Mouse (Mus musculus): ENCODE results near the gene Eme1. TPM values are rescaled to one million over a fixed set of nuclear protein-coding genes. Genes with fewer than 3 reads are reported as not detected.
A peak's percentile ranks its signal among the peaks of the same experiment; 100 is the strongest.
"Not testable (repeated sequence)": the region's sequence is repeated elsewhere in the genome, so short reads cannot be mapped to it uniquely, and the experiment has no call there.

Eme1 gene
- total RNA-seq, 4 experiments from 2014 or later = 0.35 to 0.52 TPM; not detected in 2

GRCm38 (mm10) chr11:94651241-94651640 is 2.5 kb downstream of the Eme1 start:
- DNase-seq (ENCODE audit: low spot score in 2 of 2) = not testable (repeated sequence)

DNA sequence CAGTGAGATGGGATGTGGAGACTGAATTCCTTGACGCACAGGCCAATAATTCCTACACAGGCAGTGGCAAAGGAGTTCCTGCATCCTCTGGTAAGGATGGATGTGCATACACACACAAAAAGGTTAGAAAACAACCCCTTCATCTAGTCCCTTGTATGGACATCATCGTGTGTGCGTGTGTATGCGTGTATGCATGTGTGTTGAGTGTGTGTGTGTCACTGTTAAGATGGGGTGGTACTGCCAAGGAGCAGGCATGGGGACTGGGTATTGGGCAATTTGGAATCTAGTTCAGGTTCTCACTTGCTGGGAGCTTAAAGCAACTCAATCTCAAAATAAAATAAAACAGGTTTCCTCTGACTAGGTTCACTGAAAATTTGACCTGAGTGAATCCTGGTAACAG is 7.3 kb downstream of the Eme1 start:
- DNase-seq (ENCODE audit: low spot score in 2 of 2) = no peak

DNA sequence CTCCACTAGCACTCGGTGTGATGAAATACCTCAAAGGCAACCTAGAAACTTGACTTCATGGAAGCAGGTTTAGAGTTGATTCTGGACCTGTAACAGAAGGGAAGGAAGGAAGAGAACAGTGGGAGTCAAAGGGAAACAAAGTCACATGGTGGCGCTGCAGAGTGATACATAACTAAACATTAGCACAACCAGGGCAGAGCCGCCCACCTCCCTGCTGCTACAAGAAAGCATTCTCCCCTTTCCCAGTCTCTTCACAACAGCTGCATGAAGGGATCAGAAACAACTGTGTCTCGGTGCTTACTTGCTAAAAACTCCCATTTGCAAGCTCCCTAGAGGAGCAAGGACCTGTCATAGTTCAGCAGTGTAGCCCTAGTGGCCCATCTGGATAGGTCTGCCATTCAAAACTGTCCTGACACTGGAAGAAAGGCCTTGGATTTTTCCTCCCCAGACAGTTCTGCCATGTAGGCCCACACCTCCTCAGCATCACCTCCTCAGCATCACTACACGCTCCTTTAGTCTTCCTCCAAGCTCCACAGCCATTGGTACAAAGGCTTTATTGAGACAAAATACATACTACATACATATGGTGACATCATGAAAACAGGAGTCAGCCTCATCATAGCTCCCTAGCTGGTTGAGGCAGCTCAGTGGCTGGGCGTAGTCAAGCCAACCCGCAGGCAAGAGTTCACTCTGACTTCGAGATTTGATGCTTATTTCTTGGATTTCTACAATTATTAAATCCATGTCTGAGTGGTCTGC is 9.1 kb downstream of the Eme1 start:
- DNase-seq (ENCODE audit: low spot score in 2 of 2) = peak; percentile 38 to 40

DNA sequence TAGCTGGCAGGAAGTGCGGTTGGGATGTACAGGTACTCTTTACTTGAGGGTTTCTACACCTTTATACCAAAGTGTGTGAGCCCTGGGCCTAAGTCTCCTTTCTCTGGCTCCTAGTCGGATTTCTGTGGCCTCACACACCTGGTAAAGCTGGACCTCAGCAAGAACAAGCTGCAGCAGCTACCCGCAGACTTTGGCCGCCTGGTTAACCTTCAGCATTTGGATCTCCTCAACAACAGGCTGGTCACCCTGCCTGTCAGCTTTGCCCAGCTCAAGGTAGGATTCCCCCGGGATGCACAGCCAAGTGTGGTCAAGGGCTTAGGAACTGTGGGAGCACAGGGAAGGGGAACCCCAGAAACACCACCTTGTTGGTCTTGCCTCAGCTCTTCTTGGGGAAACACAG is 19.3 kb downstream of the Eme1 start:
- DNase-seq (ENCODE audit: low spot score in 2 of 2) = no peak

DNA sequence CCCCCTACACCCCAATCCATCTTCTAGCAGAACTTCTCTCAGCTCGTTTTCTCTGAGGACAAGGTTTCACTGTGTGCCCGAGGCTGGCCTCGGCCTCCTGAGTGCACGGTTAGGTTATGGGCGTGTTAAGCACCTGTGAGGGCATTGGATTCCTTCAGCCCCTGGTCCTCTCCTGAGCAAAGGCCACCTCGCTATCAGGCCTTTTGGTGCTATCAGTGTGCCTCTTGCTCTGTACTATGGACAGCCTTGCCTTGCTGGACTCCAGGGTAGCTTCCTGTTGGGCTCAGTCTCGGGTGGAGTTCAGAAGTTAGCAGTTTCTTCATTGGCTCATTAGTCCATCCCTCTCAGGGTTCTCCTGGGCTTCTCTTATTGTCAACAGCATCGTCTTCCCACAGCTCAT is 20.8 kb downstream of the Eme1 start:
- DNase-seq (ENCODE audit: low spot score in 2 of 2) = no peak

DNA sequence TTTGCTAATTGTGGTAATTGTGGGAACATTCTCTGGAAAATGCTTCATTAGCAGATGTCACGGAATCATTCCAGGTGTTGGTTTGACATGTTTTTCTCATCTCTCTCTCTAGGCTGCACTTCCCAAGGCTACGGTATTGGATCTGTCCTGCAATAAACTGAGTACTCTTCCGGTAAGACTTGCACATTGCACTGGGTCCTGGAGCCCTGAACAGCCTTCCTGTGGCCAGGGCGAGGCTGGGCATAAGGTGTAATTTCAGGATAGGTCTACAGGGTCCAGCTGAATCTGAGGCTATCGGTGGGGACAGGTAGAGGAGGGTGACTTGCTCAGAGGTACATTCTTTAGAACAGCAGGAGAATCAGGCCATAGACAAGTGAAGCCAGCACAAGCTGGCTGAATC is 21.8 kb downstream of the Eme1 start:
- no peak for DNase-seq (ENCODE audit: low spot score in 2 of 2)

DNA sequence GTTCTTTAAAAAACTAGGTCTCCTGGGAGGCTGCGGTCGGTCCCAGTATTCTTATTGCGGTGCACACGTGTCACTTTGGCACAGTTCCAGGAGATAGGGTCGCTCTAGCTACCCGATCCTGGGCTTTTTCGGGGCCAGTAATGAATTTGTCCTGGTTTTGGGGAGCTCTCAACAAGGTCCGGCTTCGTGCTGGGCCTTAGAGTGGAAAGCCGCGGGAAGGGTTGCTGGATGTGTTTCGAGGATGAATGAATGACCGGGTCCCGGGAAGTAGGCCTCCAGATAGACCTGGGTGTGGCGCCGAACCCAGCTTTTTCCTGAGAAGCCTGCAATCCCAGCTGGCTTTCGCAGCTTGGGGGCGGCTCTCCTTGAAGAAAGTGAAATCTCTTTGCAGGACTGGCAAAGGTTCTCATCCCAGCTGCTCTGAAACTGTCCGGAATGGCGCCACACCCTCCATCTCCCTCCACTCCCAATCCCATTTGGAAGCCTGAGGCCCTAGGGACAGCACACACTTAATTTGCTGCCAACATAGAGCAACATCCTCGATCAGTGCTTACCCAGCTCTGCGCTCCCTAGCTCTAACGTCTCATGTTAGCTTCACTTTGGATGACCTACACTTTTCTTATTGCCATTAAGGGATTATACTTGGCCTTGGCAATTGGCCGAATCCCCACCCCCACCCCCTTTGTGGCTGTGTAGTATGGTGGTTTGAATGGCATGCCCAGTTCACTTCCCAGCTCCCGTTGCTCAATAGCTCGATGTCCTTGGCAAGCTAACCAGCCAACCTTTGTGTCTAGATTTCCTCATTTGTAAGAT is 23.4 kb downstream of the Eme1 start:
- no peak for DNase-seq (ENCODE audit: low spot score in 2 of 2)

- no peak for DNase-seq (ENCODE audit: low spot score in 2 of 2)
Measured at GRCm38 (mm10) chr11:94629884-94630198, 23.9 kb downstream of the Eme1 start.

- DNase-seq (ENCODE audit: low spot score in 2 of 2) = peak; percentile 86 to 95
Measured at GRCm38 (mm10) chr11:94629199-94629883, 24.4 kb downstream of the Eme1 start, which contains the start of gene Lrrc59. Gene Lrrc59, plus strand, starts transcription at chr11:94629767.

GRCm38 (mm10) chr11:94622162-94622561 is 31.6 kb downstream of the Eme1 start:
- DNase-seq (ENCODE audit: low spot score in 2 of 2) = no peak

DNA sequence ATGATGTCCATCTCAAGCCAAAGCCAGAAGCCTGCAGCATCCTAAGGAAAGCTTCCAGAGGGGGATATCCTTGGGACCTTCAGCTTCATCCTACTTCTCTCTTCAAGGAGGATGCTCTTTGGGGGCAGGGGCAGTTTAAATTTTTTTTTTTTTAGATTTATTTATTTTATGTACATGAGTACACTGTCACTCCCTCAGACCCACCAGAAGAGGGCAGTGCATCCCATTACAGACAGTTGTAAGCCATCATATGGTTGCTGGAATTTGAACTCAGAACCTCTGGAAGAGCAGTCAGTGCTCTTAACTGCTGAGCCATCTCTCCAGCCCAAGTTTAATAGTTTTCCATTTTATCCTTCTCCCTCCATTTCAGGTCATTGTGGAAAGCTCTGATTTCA is 32.3 kb downstream of the Eme1 start:
- no peak for DNase-seq (ENCODE audit: low spot score in 2 of 2)

DNA sequence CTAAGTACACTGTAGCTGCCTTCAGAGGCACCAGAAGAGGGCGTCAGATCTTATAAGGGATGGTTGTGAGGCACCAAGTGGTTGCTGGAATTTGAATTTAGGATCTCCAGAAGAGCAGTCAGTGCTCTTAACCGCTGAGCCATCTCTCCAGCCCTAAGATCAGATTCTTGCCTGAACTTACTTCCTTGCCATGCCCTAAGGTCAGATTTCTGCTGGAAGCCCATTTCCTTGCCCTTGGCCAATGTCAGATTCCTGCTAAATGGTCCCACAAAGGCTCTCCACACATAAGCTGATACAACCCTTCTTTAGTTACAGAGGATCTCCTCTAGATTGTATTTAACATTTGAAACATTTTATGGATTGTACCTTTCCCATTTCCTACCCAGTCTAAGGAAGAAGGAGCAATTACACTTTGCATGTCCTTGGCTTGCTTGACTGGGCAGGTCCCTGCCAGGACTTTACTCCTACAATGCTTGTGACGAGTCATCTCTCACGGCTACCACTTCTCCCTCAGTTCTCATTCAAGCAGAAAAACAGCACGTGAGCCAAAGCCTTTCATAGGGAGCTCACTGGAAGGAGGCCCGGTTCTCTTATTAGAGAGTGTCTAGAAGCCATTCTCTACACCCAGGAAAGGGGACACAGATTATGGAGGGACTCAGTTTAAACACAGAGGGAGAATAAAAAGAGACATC is 32.9 kb downstream of the Eme1 start:
- no peak for DNase-seq (ENCODE audit: low spot score in 2 of 2)

DNA sequence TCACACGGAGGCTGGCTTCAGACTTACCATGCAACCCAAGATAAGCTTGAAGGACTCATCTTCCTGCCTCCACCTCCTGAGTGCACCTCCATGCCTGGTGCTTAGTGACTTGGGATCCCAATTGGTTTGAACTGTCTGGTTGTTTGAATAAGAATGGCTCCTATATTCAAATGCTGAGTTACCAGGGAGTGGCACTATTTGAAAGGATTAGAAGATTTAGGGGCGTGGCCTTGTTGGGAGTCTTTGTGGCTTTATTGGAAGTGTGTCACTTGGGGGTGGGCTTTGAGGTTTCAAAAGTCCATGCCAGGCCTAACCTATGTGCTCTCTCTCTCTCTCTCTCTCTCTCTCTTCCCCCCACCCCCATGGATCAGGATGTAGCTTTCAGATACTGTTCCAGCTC is 36.1 kb downstream of the Eme1 start:
- no peak for DNase-seq (ENCODE audit: low spot score in 2 of 2)

GRCm38 (mm10) chr11:94615494-94615893 is 38.3 kb downstream of the Eme1 start:
- no peak for DNase-seq (ENCODE audit: low spot score in 2 of 2)

DNA sequence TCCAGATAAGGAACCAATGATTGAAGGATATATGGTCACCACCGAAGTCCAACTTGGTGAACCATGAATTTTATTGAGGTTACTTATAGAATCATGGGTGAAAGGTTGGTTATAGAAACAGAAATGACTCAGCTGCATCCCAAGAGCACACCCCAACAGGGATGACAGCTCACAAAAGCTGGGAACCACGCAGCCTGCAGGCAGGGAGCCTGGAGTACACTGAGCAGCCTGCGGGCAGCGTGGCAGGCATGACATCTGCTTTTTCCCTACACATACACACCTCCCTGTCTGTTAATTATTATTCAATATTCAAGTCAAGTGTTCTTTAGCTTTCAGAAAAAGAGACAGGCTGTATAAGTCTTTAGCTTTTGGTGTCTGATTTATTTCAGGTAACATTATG is 39.2 kb downstream of the Eme1 start:
- no peak for DNase-seq (ENCODE audit: low spot score in 2 of 2)

DNA sequence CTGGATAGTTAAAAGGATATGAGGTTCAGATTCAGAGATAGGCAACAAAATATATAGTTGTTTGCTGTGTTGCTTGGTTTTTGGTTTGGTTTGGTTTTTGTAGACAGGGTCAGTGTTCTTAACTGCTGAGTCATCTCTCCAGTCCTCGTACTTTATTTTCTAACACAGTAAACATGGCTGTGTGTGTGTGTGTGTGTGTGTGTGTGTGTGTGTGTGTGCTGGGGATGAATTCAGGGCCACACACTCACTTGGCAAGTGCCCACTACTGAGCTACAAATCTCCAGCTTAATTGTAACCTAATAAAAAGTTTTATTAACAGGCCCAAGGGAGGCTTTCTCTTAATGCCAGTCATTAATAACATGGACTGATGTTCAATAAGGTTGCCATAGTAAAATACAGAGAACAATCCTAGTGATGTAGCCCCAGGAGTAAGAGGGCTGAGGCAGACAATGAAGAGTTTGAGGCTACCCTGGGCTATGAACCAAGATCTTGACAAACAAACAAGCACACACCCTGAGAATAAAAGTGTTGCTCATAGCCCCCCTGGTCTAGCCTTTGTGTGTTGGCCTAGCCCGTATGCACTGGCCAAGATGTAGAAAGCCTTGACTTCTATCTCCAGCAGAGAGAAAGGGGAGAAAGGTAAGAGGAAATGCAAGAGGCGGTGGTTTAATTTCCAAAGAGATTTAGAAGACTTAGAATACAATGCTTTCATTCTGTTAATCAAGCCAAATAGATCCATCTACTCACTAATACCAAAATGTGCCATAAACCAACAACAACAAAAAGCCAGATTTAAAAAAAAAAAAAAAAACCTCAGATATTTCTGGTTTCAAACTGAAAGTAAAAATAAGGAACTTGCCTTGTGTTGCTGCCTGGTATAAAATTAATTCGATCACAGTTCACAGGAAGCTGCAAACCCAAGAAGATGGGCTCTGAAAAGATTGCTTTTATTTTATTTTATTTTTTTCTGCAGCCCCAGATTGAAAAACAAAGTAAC is 42.7 kb downstream of the Eme1 start:
- no peak for DNase-seq (ENCODE audit: low spot score in 2 of 2)

GRCm38 (mm10) chr11:94602356-94602955 is 51.3 kb downstream of the Eme1 start:
- DNase-seq (ENCODE audit: low spot score in 2 of 2) = no peak

- peak in 1 of 2 experiments; percentile 23 for DNase-seq (ENCODE audit: low spot score in 2 of 2)
Measured at GRCm38 (mm10) chr11:94601321-94602281, 52.2 kb downstream of the Eme1 start, which contains the start of gene Acsf2. Gene Acsf2, minus strand, starts transcription at chr11:94601871.

DNA sequence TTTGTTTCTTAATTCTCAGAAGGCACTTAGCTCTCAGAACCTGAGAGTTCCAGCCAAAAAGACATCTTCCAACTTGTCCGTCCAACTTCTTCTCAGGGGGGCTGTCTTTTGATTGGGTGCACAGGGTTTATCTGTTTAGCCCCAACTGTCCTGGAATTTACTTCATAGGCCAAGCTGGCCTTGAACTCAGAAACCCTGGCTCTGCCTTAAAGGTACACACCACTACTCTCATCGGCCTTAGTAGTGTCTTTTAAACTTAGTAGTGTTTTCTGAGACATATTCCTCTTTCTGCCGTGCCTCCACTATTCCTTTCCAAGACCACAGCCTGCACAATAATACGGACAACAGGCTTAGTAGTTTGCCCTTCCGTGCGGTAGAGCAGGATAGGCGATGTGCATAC is 53.3 kb downstream of the Eme1 start:
- no peak for DNase-seq (ENCODE audit: low spot score in 2 of 2)

Measured in layer of hippocampus, adult 8-10 months (tissue).